Mouse (Mus musculus) liver, postnatal 0 days (tissue): ENCODE results near the gene Myg1.

ENCODE experiments used
- CTCF ChIP-seq: sonication (generic); IDR thresholded peaks from 2 replicates; pipeline ENCODE4 v1.5.1; 2016; ENCODE audit warnings: antibody characterized with exemption, low read depth
- EP300 ChIP-seq: IDR thresholded peaks from 2 replicates; pipeline ENCODE4 v1.6.1; 2016; ENCODE audit warnings: antibody characterized with exemption, low read depth, mild to moderate bottlenecking

- TF ChIP-seq CTCF (no peak), EP300 (no peak)
Observed at GRCm38 (mm10) chr15:102358834-102359233, 27.3 kb downstream of the Myg1 start.
